Mouse (Mus musculus) thymus, adult 2 months (tissue): Measurements from ENCODE around the gene Wnk4.

Source experiments
- CTCF ChIP-seq: fragments of 200-500 bp; IDR thresholded peaks from 2 replicates; pipeline ENCODE4 v1.5.1; 2012; ENCODE audit warnings: mild to moderate bottlenecking, control low read depth, low read length, moderate library complexity, borderline replicate concordance; ENCODE audit not compliant: control insufficient read depth, poor library complexity, insufficient read depth; ENCODE audit errors: extremely low read depth
- POLR2A ChIP-seq: fragments of 200-500 bp; IDR thresholded peaks from 2 replicates; pipeline ENCODE4 v1.6.1; 2012; ENCODE audit warnings: mild to moderate bottlenecking, low read length, control low read depth, moderate library complexity; ENCODE audit not compliant: control insufficient read depth, poor library complexity, insufficient read depth; ENCODE audit errors: extremely low read depth

GRCm38 (mm10) chr11:101260826-101261380, 536 bp downstream of the Wnk4 start:
- TF ChIP-seq CTCF (0 out of 2 replicates have a peak, but pooled peaks have one; percentile 11), POLR2A (no peak)
